Mouse (Mus musculus) erythroblast, adult 5-6 weeks (primary cell): ENCODE data around the gene BC048403. TPM values are rescaled to one million over a fixed set of nuclear protein-coding genes. Genes with fewer than 3 reads are reported as not detected.

ENCODE experiments used
- ATAC-seq: replicated peaks from 2 replicates; pipeline ENCODE4 v1.8.0; 2016; ENCODE audit warnings: moderate number of reproducible peaks, mild to moderate bottlenecking, moderate TSS enrichment, inconsistent platforms; ENCODE audit not compliant: poor library complexity, low FRiP score, severe bottlenecking
- total RNA-seq, 2 experiments: library from RNA; stranded (forward) in 1 of 2; stranded (reverse) in 1 of 2; fragments of 150-400 nt in 1 of 2; fragments of 200-764, 138-1000 nt in 1 of 2; gene quantifications; 2 replicates each; pipeline versions ENCODE4 v1.2.3 to v1.2.4; 2015 to 2017; ENCODE audit warnings: low replicate concordance in 2 of 2

Gene BC048403
- total RNA-seq, 2 experiments from 2014 or later, result 0.77 to 2.7 TPM

- no peak for ATAC-seq
These were observed 60.3 kb downstream of the BC048403 start for GRCm38 (mm10) chr10:121800041-121800440.

Other genes with a start within 250 kb of the BC048403 start
- 57.1 and 60.0 TPM in 2 replicates for gene Tbk1, start 153.2 kb upstream of the BC048403 start, total RNA-seq (2015; ENCODE audit: low replicate concordance)
- gene Tbk1, start 153.2 kb upstream of the BC048403 start, total RNA-seq (2017; ENCODE audit: low replicate concordance), result 105 and 141 TPM in 2 replicates
- 16.1 and 19.2 TPM in 2 replicates for gene Xpot, start 113.6 kb upstream of the BC048403 start, total RNA-seq (2015; ENCODE audit: low replicate concordance)
- 26.0 and 43.5 TPM in 2 replicates for gene Xpot, start 113.6 kb upstream of the BC048403 start, total RNA-seq (2017; ENCODE audit: low replicate concordance)
- gene D930020B18Rik, start 98.3 kb upstream of the BC048403 start, total RNA-seq (2015; ENCODE audit: low replicate concordance), result not detected in 2 replicates
- not detected in 2 replicates for gene D930020B18Rik, start 98.3 kb upstream of the BC048403 start, total RNA-seq (2017; ENCODE audit: low replicate concordance)